Mouse (Mus musculus) liver, adult 2 months (tissue): ENCODE results near the gene Marc2. TPM values are rescaled to one million over a fixed set of nuclear protein-coding genes. Genes with fewer than 3 reads are reported as not detected.

ENCODE experiments used
- DNase-seq: peaks from one replicate; pipeline ENCODE4 v3.0.0-alpha.2; 2011; ENCODE audit warnings: low read depth, low spot score; ENCODE audit errors: extremely low read depth
- H3K27ac ChIP-seq: fragments of 200-500 bp; replicated peaks from 2 replicates; pipeline ENCODE4 v1.5.1; 2012; ENCODE audit warnings: low read depth, mild to moderate bottlenecking, control low read depth, inconsistent platforms, low read length; ENCODE audit not compliant: insufficient read depth
- H3K27me3 ChIP-seq: fragments of 200-500 bp; 2 replicates; pipeline ENCODE4 v1.6.1; 2012; ENCODE audit warnings: mild to moderate bottlenecking, moderate library complexity, low read length, inconsistent platforms; ENCODE audit not compliant: control insufficient read depth, insufficient read depth
- H3K36me3 ChIP-seq: fragments of 200-500 bp; 2 replicates; pipeline ENCODE4 v1.6.1; 2012; ENCODE audit warnings: low read length, inconsistent platforms; ENCODE audit not compliant: control insufficient read depth, insufficient read depth
- H3K4me1 ChIP-seq: fragments of 200-500 bp; 2 replicates; pipeline ENCODE4 v1.6.1; 2011; ENCODE audit warnings: low read length; ENCODE audit not compliant: control insufficient read depth, insufficient read depth
- H3K4me3 ChIP-seq: fragments of 200-500 bp; 2 replicates; pipeline ENCODE4 v1.5.1; 2011; ENCODE audit warnings: low read depth, mild to moderate bottlenecking, control low read depth, low read length, moderate library complexity; ENCODE audit not compliant: insufficient read depth
- H3K79me2 ChIP-seq: fragments of 200-500 bp; 2 replicates; pipeline ENCODE4 v1.6.1; 2012; ENCODE audit warnings: inconsistent platforms, mild to moderate bottlenecking, low read length, moderate library complexity; ENCODE audit not compliant: control insufficient read depth, insufficient read depth
- H3K9ac ChIP-seq: fragments of 200-500 bp; 2 replicates; pipeline ENCODE4 v1.6.1; 2012; ENCODE audit warnings: low read depth, mild to moderate bottlenecking, control low read depth, inconsistent platforms, low read length
- CTCF ChIP-seq: fragments of 200-500 bp; IDR thresholded peaks from 2 replicates; pipeline ENCODE4 v1.5.1; 2011; ENCODE audit warnings: low read depth, low read length, control low read depth
- POLR2A ChIP-seq: fragments of 200-500 bp; IDR thresholded peaks from 2 replicates; pipeline ENCODE4 v1.6.1; 2011; ENCODE audit warnings: low read length, control low read depth; ENCODE audit not compliant: insufficient read depth; ENCODE audit errors: extremely low read depth
- WGBS: fragments of 180-500 bp; shearing (Covaris S2); methylation state at CpG from one replicate; pipeline ENCODE4 v1.1.7; 2018; 5-methylcytosine and 5-hydroxymethylcytosine counted together
- polyA plus RNA-seq: library from polyadenylated mRNA; depleted of rRNA; stranded (reverse); fragments of >200 nt; gene quantifications from 2 replicates; pipeline ENCODE4 v1.2.3, GENCODE M21; 2012
- total RNA-seq: library from RNA; depleted of rRNA; stranded (reverse); fragments of >200 nt; gene quantifications from 2 replicates; pipeline ENCODE4 v1.2.3, GENCODE M21; 2014

Marc2 gene
- total and polyA plus RNA-seq, 2 experiments: 365 to 653 TPM

DNA sequence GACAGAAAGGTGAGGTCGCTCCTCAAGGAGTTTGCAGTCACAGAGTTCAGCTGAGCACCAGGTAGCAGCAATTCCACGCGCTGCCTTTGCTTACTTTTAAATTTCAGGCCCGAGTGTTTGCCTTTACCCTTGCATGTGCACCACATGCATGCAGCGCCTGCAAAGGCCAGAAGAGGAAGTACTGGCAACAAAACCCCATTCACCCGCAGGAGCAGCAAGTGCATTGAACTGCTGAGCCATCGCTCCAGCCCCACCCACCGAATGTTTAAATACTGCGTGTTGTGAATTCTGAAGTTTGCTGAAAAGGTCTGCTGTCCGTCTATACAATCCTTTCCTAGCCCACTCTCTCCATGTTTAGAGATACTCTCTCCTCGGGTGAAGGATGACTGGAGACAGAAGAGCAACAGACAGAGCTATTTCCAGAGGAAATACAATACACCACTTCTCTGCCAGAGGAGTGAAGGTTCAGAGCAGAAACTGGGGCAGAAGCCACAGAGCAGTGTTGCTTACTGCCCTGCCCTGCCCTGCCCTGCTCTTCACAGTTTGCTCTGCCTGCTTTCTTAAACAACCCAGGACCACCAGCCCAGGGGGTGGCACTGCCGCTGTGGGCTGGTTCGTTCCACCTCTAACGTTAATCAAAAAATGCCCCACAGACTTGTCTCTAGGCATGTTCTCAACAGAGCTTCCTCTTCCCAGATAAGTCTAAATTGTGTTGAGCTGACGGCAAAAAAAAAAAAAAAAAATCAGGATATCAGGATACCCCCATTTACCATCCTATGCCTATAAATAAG lies 38.4 kb downstream of the Marc2 start:
- peak overlapping the region; percentile 98 for H3K27ac ChIP-seq
- H3K9ac ChIP-seq: peak overlapping the region; percentile 75
- H3K4me1 ChIP-seq: peaks cover 19% of the 10 kb centered on the region
- peak; percentile 78 for DNase-seq
- TF ChIP-seq POLR2A (no peak), CTCF (no peak)
- 16% methylated on average over 15 of the region's 15 CpGs for WGBS
- peaks cover 14% of the 10 kb centered on the region; the same call in 1 of the 2 replicates for H3K79me2 ChIP-seq
- H3K36me3 ChIP-seq: peaks cover 38% of the 10 kb centered on the region
- H3K4me3 ChIP-seq: peak overlapping the region; percentile 99
- no peaks in the 10 kb centered on the region for H3K27me3 ChIP-seq

DNA sequence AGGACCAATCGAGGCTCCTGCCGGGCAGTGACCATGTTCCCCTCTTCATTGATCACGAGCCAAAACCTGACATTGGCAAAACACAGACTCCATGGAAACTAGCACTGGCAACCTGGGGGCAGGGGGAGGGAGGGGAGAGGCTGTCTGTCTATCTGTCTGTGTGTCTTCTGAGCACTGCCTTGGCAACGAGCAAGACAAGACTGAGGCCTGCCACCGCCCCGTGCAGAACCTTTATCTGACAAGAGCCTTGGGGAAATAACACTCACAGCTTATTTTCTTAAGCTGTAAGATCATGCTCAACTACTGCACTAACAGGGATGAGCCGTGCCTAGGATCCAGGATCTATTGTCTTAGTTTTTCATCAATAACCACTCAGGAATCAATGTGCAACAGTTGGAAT lies 39.1 kb downstream of the Marc2 start:
- H3K79me2 ChIP-seq: peaks cover 14% of the 10 kb centered on the region; the same call in 1 of the 2 replicates
- DNase-seq: peak; percentile 60
- H3K4me1 ChIP-seq: peaks cover 13% of the 10 kb centered on the region
- 30% methylated on average over 7 of the region's 7 CpGs for WGBS
- H3K4me3 ChIP-seq: no peak overlapping the region
- H3K27me3 ChIP-seq: no peaks in the 10 kb centered on the region
- TF ChIP-seq CTCF (no peak), POLR2A (no peak)
- peaks cover 45% of the 10 kb centered on the region for H3K36me3 ChIP-seq
- H3K9ac ChIP-seq: no peak overlapping the region
- peak overlapping the region; percentile 98 for H3K27ac ChIP-seq

DNA sequence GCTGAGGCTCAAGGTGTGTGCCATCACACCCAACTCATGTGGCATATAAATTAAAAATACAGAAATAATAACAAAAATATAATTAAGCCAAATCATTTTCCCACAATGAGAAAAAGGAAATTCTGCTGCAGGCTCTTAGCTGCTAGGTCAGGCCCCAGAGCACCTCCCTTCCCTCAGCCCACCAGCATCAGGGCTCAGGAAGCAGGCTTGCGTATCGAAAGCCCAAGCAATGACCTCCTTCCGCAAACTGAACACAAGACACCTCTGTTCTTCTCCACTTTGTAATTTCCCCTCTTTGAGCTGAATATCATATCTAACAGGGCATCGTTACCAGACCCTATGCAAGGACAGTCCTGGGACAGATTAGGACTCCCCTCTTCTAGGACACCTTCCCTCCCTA lies 40.5 kb downstream of the Marc2 start:
- no peak overlapping the region for H3K27ac ChIP-seq
- H3K27me3 ChIP-seq: no peaks in the 10 kb centered on the region
- DNase-seq: no peak
- peaks cover 57% of the 10 kb centered on the region for H3K36me3 ChIP-seq
- WGBS: 88% methylated on average over 4 of the region's 4 CpGs
- TF ChIP-seq CTCF (no peak), POLR2A (no peak)
- H3K79me2 ChIP-seq: peaks cover 12% of the 10 kb centered on the region; the same call in 1 of the 2 replicates
- H3K4me3 ChIP-seq: no peak overlapping the region
- peaks cover 13% of the 10 kb centered on the region for H3K4me1 ChIP-seq
- H3K9ac ChIP-seq: no peak overlapping the region

DNA sequence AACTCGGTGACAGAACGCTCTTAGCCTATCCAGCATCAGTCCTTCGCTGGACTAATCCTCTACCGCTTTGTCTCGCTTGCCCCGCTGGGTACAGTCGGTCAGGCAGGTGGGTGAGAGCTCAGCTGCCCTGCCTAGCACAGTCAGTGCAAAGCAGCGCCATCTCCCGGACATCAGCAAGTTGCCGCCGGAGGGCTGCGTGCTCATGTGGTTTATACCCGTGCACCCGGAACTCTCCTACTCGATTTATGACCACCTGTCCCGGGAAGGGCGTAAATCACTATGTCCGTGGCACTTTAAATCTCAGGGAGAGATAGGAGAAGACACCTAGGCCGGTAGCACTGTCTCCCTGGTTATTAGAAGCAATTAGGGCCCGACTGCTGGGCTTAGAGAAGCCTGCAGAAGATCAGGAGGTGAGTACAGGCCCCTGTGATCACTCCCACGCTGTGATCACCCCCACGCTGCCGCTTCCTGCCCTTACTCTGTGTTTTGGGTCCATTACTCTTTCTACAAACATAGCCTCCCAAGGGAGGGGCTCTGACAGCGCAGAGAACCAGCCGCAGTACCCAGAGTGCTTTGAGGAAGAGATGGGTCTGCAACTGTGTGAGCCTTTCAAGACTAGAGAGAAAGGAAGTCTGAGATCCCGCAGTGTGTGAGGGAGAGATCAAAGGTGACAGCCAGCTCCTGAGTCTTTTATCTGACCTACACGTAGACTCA lies 52.9 kb downstream of the Marc2 start:
- peak; percentile 13 for DNase-seq
- H3K4me1 ChIP-seq: no peaks in the 10 kb centered on the region
- 70% methylated on average over 27 of the region's 27 CpGs for WGBS
- TF ChIP-seq CTCF: peak; percentile 25; the same call in 1 of the 2 replicates
- TF ChIP-seq POLR2A: no peak
- no peak overlapping the region; the same call in 1 of the 2 replicates for H3K9ac ChIP-seq
- H3K36me3 ChIP-seq: peaks cover 77% of the 10 kb centered on the region
- H3K79me2 ChIP-seq: no peaks in the 10 kb centered on the region
- no peaks in the 10 kb centered on the region for H3K27me3 ChIP-seq
- no peak overlapping the region for H3K4me3 ChIP-seq
- no peak overlapping the region for H3K27ac ChIP-seq

DNA sequence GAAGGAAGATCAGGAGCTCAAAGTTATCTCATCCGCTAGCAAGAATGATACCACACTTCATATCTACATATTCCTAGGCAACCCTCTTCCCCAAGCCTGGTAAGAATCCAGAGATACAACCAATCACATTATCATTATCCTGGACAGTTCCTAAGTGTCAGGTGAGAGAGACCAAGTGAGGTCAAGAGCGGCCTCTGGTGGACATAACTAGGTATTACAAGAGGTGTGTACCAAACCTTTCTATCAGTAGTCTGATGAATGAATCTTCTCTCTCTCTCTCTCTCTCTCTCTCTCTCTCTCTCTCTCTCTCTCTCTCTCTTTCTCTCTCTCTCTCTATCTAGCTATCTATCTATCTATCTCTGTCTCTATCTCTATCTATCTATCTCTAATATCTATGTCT lies 55.1 kb downstream of the Marc2 start:
- no peaks in the 10 kb centered on the region for H3K4me1 ChIP-seq
- H3K79me2 ChIP-seq: no peaks in the 10 kb centered on the region
- TF ChIP-seq POLR2A (no peak), CTCF (peak; percentile 23; the same call in 1 of the 2 replicates)
- H3K27ac ChIP-seq: no peak overlapping the region
- no peaks in the 10 kb centered on the region for H3K27me3 ChIP-seq
- no peak overlapping the region for H3K9ac ChIP-seq
- peaks cover 70% of the 10 kb centered on the region for H3K36me3 ChIP-seq
- peak; percentile 37 for DNase-seq
- H3K4me3 ChIP-seq: no peak overlapping the region
- WGBS: 38% methylated on average over 2 of the region's 2 CpGs
